Mouse (Mus musculus) Patski (cell line): ENCODE results near the gene Plxna2. TPM values are rescaled to one million over a fixed set of nuclear protein-coding genes. Genes with fewer than 3 reads are reported as not detected.

Experiments
- ATAC-seq: fragments of 100-300 bp; one replicate; pipeline ENCODE4 v1.8.0; 2021
- CTCF ChIA-PET: fragments of 350-600 bp; sonication (Branson Sonifier 250); formaldehyde crosslinking; loops from one replicate; lab custom pipeline; 2022; ENCODE audit warnings: inconsistent platforms; lab: Charles Lee
- POLR2A ChIA-PET: fragments of 350-600 bp; sonication (Branson Sonifier 250); formaldehyde crosslinking; loops from one replicate; lab custom pipeline; 2022; ENCODE audit warnings: antibody characterized with exemption, inconsistent platforms; lab: Charles Lee
- DNase-seq: peaks from one replicate; pipeline ENCODE4 v3.0.0-alpha.2; 2011; ENCODE audit warnings: low read depth, low spot score
- H3K27me3 ChIP-seq: fragments of 371-371 bp; one replicate; pipeline ENCODE4 v1.5.1; 2021
- CTCF ChIP-seq: fragments of 100-300 bp; IDR thresholded peaks from one replicate; pipeline ENCODE4 v1.5.1; 2021
- in situ Hi-C: fragments of 300-500 bp; cut with MboI; formaldehyde crosslinking; loops from 3 replicates; pipeline ENCODE4 v1.11.1; 2018; ENCODE audit warnings: low pct_unique_long_range_greater_than_20kb, mixed read lengths
- polyA plus RNA-seq: library from polyadenylated mRNA; unstranded; gene quantifications from one replicate; pipeline ENCODE4 v1.2.3, GENCODE M21; 2021

The Plxna2 gene
- polyA plus RNA-seq, 1 experiment from 2014 or later: 26.2 TPM

- ChIA-PET POLR2A (no interaction called here), CTCF (interaction anchor here (1.2 kb wide), 1 partner anchor 112 kb away, joined by 3 read pairs; no protein-coding TSS in a partner anchor)
- H3K27me3 ChIP-seq: no peaks in the 10 kb centered on the region
- in situ Hi-C loops: loop anchor here (10.0 kb wide), 1 partner anchor 344 kb away; no protein-coding TSS in a partner anchor
- DNase-seq (no peak), ATAC-seq (no peak)
- TF ChIP-seq CTCF: no peak
Measured at GRCm38 (mm10) chr1:194610516-194610915, 7.5 kb upstream of the Plxna2 start.

GRCm38 (mm10) chr1:194612628-194613027 lies 5.4 kb upstream of the Plxna2 start:
- in situ Hi-C loops: loop anchor here (10.0 kb wide), 1 partner anchor 342 kb away; no protein-coding TSS in a partner anchor
- CTCF ChIA-PET: no interaction called here
- ATAC-seq (no peak), DNase-seq (no peak)
- POLR2A ChIA-PET: no interaction called here
- no peak for TF ChIP-seq CTCF
- H3K27me3 ChIP-seq: no peaks in the 10 kb centered on the region

GRCm38 (mm10) chr1:194613271-194613834 lies 4.7 kb upstream of the Plxna2 start:
- CTCF ChIA-PET: no interaction called here
- no peak for TF ChIP-seq CTCF

GRCm38 (mm10) chr1:194613923-194614830 lies 3.8 kb upstream of the Plxna2 start:
- POLR2A ChIA-PET: no interaction called here

More at GRCm38 (mm10) chr1:194613271-194613834, 4.7 kb upstream of the Plxna2 start:
- DNase-seq (no peak), ATAC-seq (no peak)
- in situ Hi-C loops: loop anchor here (10.0 kb wide), 1 partner anchor 341 kb away; no protein-coding TSS in a partner anchor
- POLR2A ChIA-PET: no interaction called here
- H3K27me3 ChIP-seq: no peaks in the 10 kb centered on the region

GRCm38 (mm10) chr1:194616136-194616535 lies 1.9 kb upstream of the Plxna2 start:
- no peak for TF ChIP-seq CTCF
- H3K27me3 ChIP-seq: no peaks in the 10 kb centered on the region
- DNase-seq (no peak), ATAC-seq (no peak)
- ChIA-PET POLR2A (interaction anchor here (0.6 kb wide), 1 partner anchor 162 kb away, joined by 4 read pairs; no protein-coding TSS in a partner anchor), CTCF (interaction anchor here (1.3 to 1.9 kb wide), 2 partner anchors 107 to 127 kb away, joined by 5 to 6 read pairs; no protein-coding TSS in a partner anchor)
- in situ Hi-C loops: loop anchor here (10.0 kb wide), 1 partner anchor 339 kb away; no protein-coding TSS in a partner anchor

More at GRCm38 (mm10) chr1:194613923-194614830, 3.8 kb upstream of the Plxna2 start:
- H3K27me3 ChIP-seq: no peaks in the 10 kb centered on the region
- ATAC-seq (no peak), DNase-seq (no peak)
- in situ Hi-C loops: loop anchor here (10.0 kb wide), 1 partner anchor 341 kb away; no protein-coding TSS in a partner anchor
- no peak for TF ChIP-seq CTCF
- CTCF ChIA-PET: no interaction called here

- ATAC-seq (peak; percentile 45), DNase-seq (no peak)
- TF ChIP-seq CTCF: no peak
- POLR2A ChIA-PET: interaction anchor here (0.9 to 1.7 kb wide), 2 partner anchors 104 to 118 kb away, joined by 4 read pairs; no protein-coding TSS in a partner anchor
- H3K27me3 ChIP-seq: no peaks in the 10 kb centered on the region
- in situ Hi-C loops: loop anchor here (10.0 kb wide), 1 partner anchor 336 kb away; no protein-coding TSS in a partner anchor
- CTCF ChIA-PET: interaction anchor here (0.7 to 4.0 kb wide), 14 partner anchors 13 to 198 kb away, joined by 3 to 27 read pairs (median 4); no protein-coding TSS in a partner anchor
Measured at GRCm38 (mm10) chr1:194618841-194619311, 858 bp downstream of the Plxna2 start.

- DNase-seq (no peak), ATAC-seq (peak; percentile 91)
- TF ChIP-seq CTCF: no peak
- CTCF ChIA-PET: interaction anchor here (0.7 to 4.0 kb wide), 18 partner anchors 12 to 211 kb away, joined by 3 to 27 read pairs (median 4); no protein-coding TSS in a partner anchor
- POLR2A ChIA-PET: interaction anchor here (0.7 to 1.7 kb wide), 3 partner anchors 10 to 118 kb away, joined by 4 read pairs; no protein-coding TSS in a partner anchor
- in situ Hi-C loops: loop anchor here (5.0 to 10.0 kb wide), 4 partner anchors 43 to 1225 kb away; no protein-coding TSS in a partner anchor
- H3K27me3 ChIP-seq: no peaks in the 10 kb centered on the region
Measured at GRCm38 (mm10) chr1:194619353-194620244, 1.6 kb downstream of the Plxna2 start.

- ChIA-PET CTCF (interaction anchor here (0.6 to 4.0 kb wide), 22 partner anchors 12 to 210 kb away, joined by 3 to 27 read pairs (median 4); no protein-coding TSS in a partner anchor), POLR2A (interaction anchor here (1.7 to 1.8 kb wide), 2 partner anchors 82 to 102 kb away, joined by 3 to 4 read pairs; no protein-coding TSS in a partner anchor)
- no peak for DNase-seq
- no peaks in the 10 kb centered on the region for H3K27me3 ChIP-seq
- in situ Hi-C loops: loop anchor here (5.0 to 10.0 kb wide), 3 partner anchors 42 to 1226 kb away; no protein-coding TSS in a partner anchor
- ATAC-seq: peak; percentile 23
- TF ChIP-seq CTCF: no peak
Measured at GRCm38 (mm10) chr1:194620245-194620991, 2.4 kb downstream of the Plxna2 start.
